Mouse (Mus musculus): ENCODE measurements around the gene Drd4. TPM values are rescaled to one million over a fixed set of nuclear protein-coding genes. Genes with fewer than 3 reads are reported as not detected.

Gene Drd4
- polyA plus RNA-seq, 1 experiment from 2014 or later: 0.64 TPM

DNA sequence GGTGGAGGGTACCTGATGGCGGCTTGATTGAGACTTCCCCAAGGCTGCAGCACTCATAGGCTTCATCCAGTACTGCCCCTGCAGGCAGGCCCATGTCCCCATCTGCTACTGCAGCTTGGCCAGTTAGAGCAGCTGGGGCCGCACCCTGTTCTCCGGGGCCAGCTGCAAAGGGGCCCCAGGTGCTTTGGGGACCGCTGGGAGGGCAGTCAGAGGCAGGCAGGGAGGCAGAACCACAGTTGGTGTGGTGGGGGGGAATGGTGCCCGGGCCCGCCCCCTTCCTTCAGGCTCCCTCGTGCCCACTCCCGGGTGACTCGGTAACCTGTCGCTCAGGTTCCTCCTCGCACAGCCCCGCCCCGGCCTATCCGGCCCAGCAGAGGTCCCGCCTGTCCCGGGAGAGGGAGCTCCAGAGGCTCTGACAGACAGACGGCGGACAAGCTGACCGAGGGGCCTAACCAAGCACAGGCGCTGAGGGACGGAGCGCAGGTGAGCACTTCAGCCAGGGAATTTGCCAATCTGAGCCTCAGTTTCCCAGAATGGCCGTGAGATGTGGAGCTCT lies 46.8 kb downstream of the Drd4 start, which contains the start of gene Eps8l2:
Gene Eps8l2, plus strand, starts transcription at position 305 of the 556 bp plus-strand sequence.
- no peaks in the 10 kb centered on the region for H3K27me3 ChIP-seq (replicated peaks; ENCODE audit: control insufficient read depth, insufficient read depth, low read length)
- peaks cover 3% of the 10 kb centered on the region; the same call in 1 of the 2 replicates for H3K4me1 ChIP-seq (ENCODE audit: control insufficient read depth, insufficient read depth, low read depth, low read length)
- 0 out of 2 replicates have a peak within 1 kb of the TSS, but pooled peaks have one; percentile 6 for H3K4me3 ChIP-seq (ENCODE audit: low read length)
- no peak within 1 kb of the TSS for H3K27ac ChIP-seq (ENCODE audit: low read depth, low read length)
- peak within 1 kb of the TSS; percentile 39 for H3K4me2 ChIP-seq (ENCODE audit: low read length)
- peak within 1 kb of the TSS; percentile 44; the same call in 1 of the 2 replicates for H3K9ac ChIP-seq (ENCODE audit: low read depth, low read length)
- 3% methylated on average over 23 of the region's 23 CpGs for WGBS
- ATAC-seq: no peak
- H3K36me3 ChIP-seq (ENCODE audit: control insufficient read depth, insufficient read depth, low read length): peaks cover 6% of the 10 kb centered on the region; the same call in 1 of the 2 replicates
- no peaks in the 10 kb centered on the region for H3K9me3 ChIP-seq (ENCODE audit: control insufficient read depth, low read length)

DNA sequence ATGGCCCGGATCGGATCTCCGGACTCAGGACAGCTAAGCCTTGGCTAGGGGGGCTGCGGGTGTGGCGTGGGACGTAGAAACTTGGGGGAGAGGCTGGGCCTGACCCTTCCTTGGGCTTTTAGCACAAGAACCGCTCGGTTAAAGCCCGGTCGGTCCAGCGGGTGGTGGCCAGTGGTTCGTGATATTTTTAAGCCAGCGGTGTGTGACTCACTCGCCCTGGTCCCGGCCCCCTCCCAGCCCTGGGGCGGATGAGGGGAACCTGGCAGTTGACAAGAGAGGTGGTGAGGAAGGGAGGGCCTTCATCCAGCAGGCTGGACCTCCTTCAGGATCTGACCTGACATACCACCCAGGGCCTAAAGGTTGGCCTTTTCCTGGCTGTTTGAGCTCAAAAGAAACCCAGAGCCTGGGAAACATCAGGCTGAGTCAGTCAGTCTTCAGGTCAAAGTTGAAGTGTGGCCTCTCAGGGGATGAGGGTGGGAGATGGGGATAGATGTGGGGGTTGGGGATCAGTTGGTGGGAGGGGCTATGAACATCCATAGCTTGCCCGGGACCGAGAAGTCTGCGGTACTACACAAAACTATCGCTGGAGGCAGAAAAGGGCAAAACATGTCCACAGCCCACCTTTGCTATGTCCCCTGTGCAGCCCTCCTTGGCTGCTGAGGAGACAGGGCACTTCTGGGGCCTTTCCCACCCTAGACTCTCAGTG lies 47.6 kb downstream of the Drd4 start:
- Histone ChIP-seq H3K4me1 (ENCODE audit: control insufficient read depth, insufficient read depth, low read depth, low read length) (peaks cover 3% of the 10 kb centered on the region; the same call in 1 of the 2 replicates), H3K27ac (ENCODE audit: low read depth, low read length) (no peak overlapping the region), H3K4me2 (ENCODE audit: low read length) (no peak overlapping the region; the same call in 1 of the 2 replicates), H3K4me3 (ENCODE audit: low read length) (no peak overlapping the region), H3K9ac (ENCODE audit: low read depth, low read length) (no peak overlapping the region; the same call in 1 of the 2 replicates), H3K27me3 (replicated peaks; ENCODE audit: control insufficient read depth, insufficient read depth, low read length) (no peaks in the 10 kb centered on the region), H3K9me3 (ENCODE audit: control insufficient read depth, low read length) (no peaks in the 10 kb centered on the region), H3K36me3 (ENCODE audit: control insufficient read depth, insufficient read depth, low read length) (peaks cover 6% of the 10 kb centered on the region; the same call in 1 of the 2 replicates)
- 48% methylated on average over 19 of the region's 20 CpGs for WGBS
- no peak for ATAC-seq

DNA sequence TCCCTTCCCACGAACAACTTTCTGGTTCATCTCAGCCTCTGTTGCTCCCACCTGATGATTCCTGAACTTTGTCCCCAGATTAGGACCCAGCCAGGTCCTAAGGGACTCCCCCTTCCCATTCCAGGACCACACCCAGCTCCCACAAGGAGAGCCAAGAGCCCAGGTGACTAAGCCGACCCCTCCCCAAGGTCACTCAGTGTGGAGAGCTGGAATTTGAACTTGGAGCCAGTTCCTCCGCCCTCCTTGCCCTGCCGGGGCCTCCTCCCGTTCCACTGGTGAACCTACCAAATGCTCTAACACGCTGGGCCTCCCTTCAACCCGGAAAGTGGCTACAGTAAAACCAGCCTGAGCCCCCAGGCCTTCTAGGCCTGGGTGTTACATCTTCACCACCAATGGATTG lies 48.2 kb downstream of the Drd4 start:
- Histone ChIP-seq H3K9ac (ENCODE audit: low read depth, low read length) (no peak overlapping the region), H3K9me3 (ENCODE audit: control insufficient read depth, low read length) (no peaks in the 10 kb centered on the region), H3K4me1 (ENCODE audit: control insufficient read depth, insufficient read depth, low read depth, low read length) (peaks cover 3% of the 10 kb centered on the region; the same call in 1 of the 2 replicates), H3K4me2 (ENCODE audit: low read length) (no peak overlapping the region), H3K27ac (ENCODE audit: low read depth, low read length) (no peak overlapping the region), H3K27me3 (replicated peaks; ENCODE audit: control insufficient read depth, insufficient read depth, low read length) (no peaks in the 10 kb centered on the region), H3K4me3 (ENCODE audit: low read length) (no peak overlapping the region), H3K36me3 (ENCODE audit: control insufficient read depth, insufficient read depth, low read length) (peaks cover 6% of the 10 kb centered on the region; the same call in 1 of the 2 replicates)
- ATAC-seq: no peak
- WGBS: 81% methylated on average over 7 of the region's 7 CpGs

DNA sequence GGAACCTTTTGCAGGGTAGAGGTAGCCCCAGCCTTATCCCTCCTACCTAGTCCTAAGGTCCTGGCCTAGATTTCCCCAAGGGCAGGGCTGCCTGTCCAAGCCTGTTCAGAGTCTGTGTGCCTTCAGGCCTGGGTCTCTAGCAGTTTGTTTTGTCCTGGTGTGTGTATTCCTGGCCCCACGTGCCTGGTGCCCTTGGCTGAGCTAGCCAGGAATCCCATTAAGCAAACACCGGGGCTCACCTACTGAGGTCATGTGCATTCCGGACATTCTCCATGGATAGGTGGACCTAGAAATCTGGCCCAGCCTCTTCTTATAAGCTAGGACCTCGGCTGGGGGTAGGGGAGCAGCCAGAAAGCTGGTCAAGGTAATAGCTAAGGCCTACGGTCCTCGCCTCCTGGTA lies 48.7 kb downstream of the Drd4 start:
- Histone ChIP-seq H3K4me2 (ENCODE audit: low read length) (no peak overlapping the region), H3K4me3 (ENCODE audit: low read length) (no peak overlapping the region), H3K9me3 (ENCODE audit: control insufficient read depth, low read length) (no peaks in the 10 kb centered on the region), H3K36me3 (ENCODE audit: control insufficient read depth, insufficient read depth, low read length) (peaks cover 6% of the 10 kb centered on the region; the same call in 1 of the 2 replicates), H3K4me1 (ENCODE audit: control insufficient read depth, insufficient read depth, low read depth, low read length) (peaks cover 3% of the 10 kb centered on the region; the same call in 1 of the 2 replicates), H3K27me3 (replicated peaks; ENCODE audit: control insufficient read depth, insufficient read depth, low read length) (no peaks in the 10 kb centered on the region), H3K27ac (ENCODE audit: low read depth, low read length) (no peak overlapping the region), H3K9ac (ENCODE audit: low read depth, low read length) (no peak overlapping the region)
- 84% methylated on average over 6 of the region's 6 CpGs for WGBS
- ATAC-seq: no peak

DNA sequence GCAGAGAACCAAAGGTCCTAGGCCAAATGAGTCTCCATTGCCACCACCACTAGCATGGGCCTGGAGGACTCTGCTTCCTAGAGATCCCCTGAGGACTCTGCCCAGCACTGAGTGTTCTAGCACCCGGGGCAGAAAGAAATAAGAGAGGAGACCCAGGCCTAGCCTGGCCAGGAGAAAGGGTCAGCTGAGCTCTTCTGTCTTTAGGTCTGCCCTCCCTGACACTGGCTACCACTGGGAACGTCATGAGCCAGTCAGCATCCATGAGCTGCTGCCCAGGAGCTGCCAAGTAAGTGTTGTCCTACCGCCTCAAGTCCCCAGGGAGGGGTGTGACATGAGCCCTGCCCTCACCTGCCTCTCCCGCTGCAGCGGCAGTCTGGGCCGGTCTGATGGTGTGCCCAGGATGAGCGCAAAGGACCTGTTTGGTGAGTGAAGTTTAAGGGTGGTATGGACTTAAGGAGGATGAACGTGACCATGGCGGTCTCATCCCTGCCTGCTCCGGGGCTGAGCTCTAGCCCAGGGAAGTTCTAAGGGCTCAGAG lies 50.0 kb downstream of the Drd4 start:
- Histone ChIP-seq H3K4me1 (ENCODE audit: control insufficient read depth, insufficient read depth, low read depth, low read length) (0 out of 2 replicates have a peak, but pooled peaks cover 3% of the 10 kb centered on the region), H3K9ac (ENCODE audit: low read depth, low read length) (no peak overlapping the region), H3K9me3 (ENCODE audit: control insufficient read depth, low read length) (no peaks in the 10 kb centered on the region), H3K4me2 (ENCODE audit: low read length) (no peak overlapping the region), H3K36me3 (ENCODE audit: control insufficient read depth, insufficient read depth, low read length) (0 out of 2 replicates have a peak, but pooled peaks cover 2% of the 10 kb centered on the region), H3K4me3 (ENCODE audit: low read length) (no peak overlapping the region), H3K27me3 (replicated peaks; ENCODE audit: control insufficient read depth, insufficient read depth, low read length) (no peaks in the 10 kb centered on the region), H3K27ac (ENCODE audit: low read depth, low read length) (no peak overlapping the region)
- 82% methylated on average over 10 of the region's 10 CpGs for WGBS
- ATAC-seq: no peak

DNA sequence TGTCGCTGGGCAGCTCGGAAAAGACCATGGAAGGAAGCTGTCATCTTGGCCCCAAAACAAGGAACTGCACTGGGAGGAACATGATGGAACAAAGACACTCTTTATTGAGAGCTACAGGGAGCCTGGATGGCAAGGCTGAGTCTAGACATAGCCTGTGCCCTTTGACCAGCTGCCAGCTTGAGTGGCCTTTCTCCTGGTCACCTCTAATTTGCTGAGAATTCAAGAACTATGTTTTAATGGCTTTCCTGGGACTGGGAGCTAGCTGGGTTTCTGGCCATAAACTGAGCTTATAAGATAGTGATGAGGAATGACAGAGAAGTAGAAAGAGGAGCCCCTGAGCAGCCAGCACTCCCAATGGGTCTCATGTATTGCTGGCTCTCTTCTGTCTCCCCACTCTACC lies 51.4 kb downstream of the Drd4 start:
- Histone ChIP-seq H3K36me3 (ENCODE audit: control insufficient read depth, insufficient read depth, low read length) (no peaks in the 10 kb centered on the region), H3K9ac (ENCODE audit: low read depth, low read length) (no peak overlapping the region), H3K4me2 (ENCODE audit: low read length) (no peak overlapping the region), H3K27ac (ENCODE audit: low read depth, low read length) (no peak overlapping the region), H3K27me3 (replicated peaks; ENCODE audit: control insufficient read depth, insufficient read depth, low read length) (no peaks in the 10 kb centered on the region), H3K9me3 (ENCODE audit: control insufficient read depth, low read length) (no peaks in the 10 kb centered on the region), H3K4me3 (ENCODE audit: low read length) (no peak overlapping the region), H3K4me1 (ENCODE audit: control insufficient read depth, insufficient read depth, low read depth, low read length) (0 out of 2 replicates have a peak, but pooled peaks cover 3% of the 10 kb centered on the region)
- no peak for ATAC-seq
- WGBS: 76% methylated on average over 2 of the region's 2 CpGs

DNA sequence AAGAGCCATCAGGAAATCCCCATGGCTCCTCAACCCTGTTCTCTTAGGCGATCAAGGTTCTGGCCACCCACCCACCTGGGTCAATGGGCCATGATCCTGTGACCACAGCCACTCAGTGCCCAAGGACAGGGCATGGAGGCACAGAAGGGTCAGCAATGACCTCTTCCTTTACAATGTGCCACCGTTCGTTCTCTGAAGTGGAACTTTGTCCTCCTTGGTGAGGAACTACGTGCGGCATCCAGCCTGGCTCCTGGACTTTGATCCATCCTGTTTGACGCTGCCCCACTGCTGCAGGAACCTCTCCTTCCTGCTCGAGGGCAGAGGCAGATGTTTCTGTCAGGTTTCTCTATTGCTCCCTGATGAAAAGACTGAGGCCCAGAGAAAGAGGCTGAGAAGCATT lies 51.9 kb downstream of the Drd4 start:
- 73% methylated on average over 7 of the region's 7 CpGs for WGBS
- Histone ChIP-seq H3K27me3 (replicated peaks; ENCODE audit: control insufficient read depth, insufficient read depth, low read length) (no peaks in the 10 kb centered on the region), H3K9ac (ENCODE audit: low read depth, low read length) (no peak overlapping the region), H3K36me3 (ENCODE audit: control insufficient read depth, insufficient read depth, low read length) (no peaks in the 10 kb centered on the region), H3K4me3 (ENCODE audit: low read length) (no peak overlapping the region), H3K4me2 (ENCODE audit: low read length) (no peak overlapping the region), H3K4me1 (ENCODE audit: control insufficient read depth, insufficient read depth, low read depth, low read length) (0 out of 2 replicates have a peak, but pooled peaks cover 1% of the 10 kb centered on the region), H3K27ac (ENCODE audit: low read depth, low read length) (no peak overlapping the region), H3K9me3 (ENCODE audit: control insufficient read depth, low read length) (no peaks in the 10 kb centered on the region)
- ATAC-seq: no peak

DNA sequence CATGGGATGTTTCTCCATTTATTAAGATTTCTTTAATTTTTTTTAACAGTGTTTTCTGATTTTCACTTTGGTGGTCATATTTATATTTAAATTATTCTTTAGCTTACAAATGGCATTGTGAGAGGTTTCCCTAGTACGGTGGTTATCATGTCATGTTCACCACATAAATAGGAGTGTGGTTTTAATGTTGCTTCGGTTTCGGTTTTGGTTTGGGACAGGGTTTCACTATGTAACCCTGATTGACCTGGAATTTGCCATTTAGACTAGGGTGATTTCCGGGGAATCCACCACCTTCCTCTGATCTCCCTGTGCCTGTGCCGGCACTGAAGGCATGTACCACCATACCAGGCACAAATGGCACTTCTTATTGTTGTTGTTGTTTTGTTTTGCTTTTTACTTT lies 53.0 kb downstream of the Drd4 start:
- no peak for ATAC-seq
- H3K9me3 ChIP-seq (ENCODE audit: control insufficient read depth, low read length): no peaks in the 10 kb centered on the region
- no peaks in the 10 kb centered on the region for H3K27me3 ChIP-seq (replicated peaks; ENCODE audit: control insufficient read depth, insufficient read depth, low read length)
- 94% methylated on average over 5 of the region's 5 CpGs for WGBS
- H3K4me1 ChIP-seq (ENCODE audit: control insufficient read depth, insufficient read depth, low read depth, low read length): no peaks in the 10 kb centered on the region
- no peak overlapping the region for H3K27ac ChIP-seq (ENCODE audit: low read depth, low read length)
- no peaks in the 10 kb centered on the region for H3K36me3 ChIP-seq (ENCODE audit: control insufficient read depth, insufficient read depth, low read length)
- no peak overlapping the region for H3K4me2 ChIP-seq (ENCODE audit: low read length)
- no peak overlapping the region for H3K9ac ChIP-seq (ENCODE audit: low read depth, low read length)
- no peak overlapping the region for H3K4me3 ChIP-seq (ENCODE audit: low read length)
